Mouse (Mus musculus) midbrain, postnatal 0 days (tissue): Measurements from ENCODE around the gene Kctd12b. TPM values are rescaled to one million over a fixed set of nuclear protein-coding genes. Genes with fewer than 3 reads are reported as not detected.

ENCODE experiments used
- ATAC-seq: fragments of 200-750 bp; cut with Nextera tagmentation; 2 replicates; pipeline ENCODE4 v1.8.0; 2017; ENCODE audit warnings: moderate number of reproducible peaks, mild to moderate bottlenecking, moderate TSS enrichment, moderate library complexity; ENCODE audit not compliant: low FRiP score
- DNase-seq: peaks from one replicate; pipeline ENCODE4 v3.0.0-alpha.2; 2015; ENCODE audit warnings: low spot score
- H3K27ac ChIP-seq: fragments of 300-500 bp; sonication (generic); 2 replicates; pipeline ENCODE4 v1.5.1; 2014; ENCODE audit warnings: low read depth, mild to moderate bottlenecking, low read length, mixed read lengths
- H3K27me3 ChIP-seq: fragments of 300-500 bp; sonication (generic); 2 replicates; pipeline ENCODE4 v1.6.1; 2014; ENCODE audit warnings: low read length, control low read depth, mixed read lengths; ENCODE audit not compliant: insufficient read depth
- H3K36me3 ChIP-seq: fragments of 300-500 bp; sonication (generic); 2 replicates; pipeline ENCODE4 v1.6.1; 2014; ENCODE audit warnings: low read length, control low read depth, mixed read lengths; ENCODE audit not compliant: insufficient read depth
- H3K4me1 ChIP-seq: fragments of 300-500 bp; sonication (generic); 2 replicates; pipeline ENCODE4 v1.6.1; 2014; ENCODE audit warnings: mild to moderate bottlenecking, control low read depth, antibody characterized with exemption, low read length, mixed read lengths; ENCODE audit not compliant: insufficient read depth
- H3K4me2 ChIP-seq: fragments of 300-500 bp; sonication (generic); 2 replicates; pipeline ENCODE4 v1.6.1; 2014; ENCODE audit warnings: low read depth, mild to moderate bottlenecking, low read length, mixed read lengths; ENCODE audit not compliant: poor library complexity, severe bottlenecking
- H3K4me3 ChIP-seq: fragments of 300-500 bp; sonication (generic); 2 replicates; pipeline ENCODE4 v1.5.1; 2014; ENCODE audit warnings: low read depth, mild to moderate bottlenecking, low read length, moderate library complexity
- H3K9ac ChIP-seq: fragments of 300-500 bp; sonication (generic); replicated peaks from 2 replicates; pipeline ENCODE4 v1.6.1; 2014; ENCODE audit warnings: mild to moderate bottlenecking, low read length, moderate library complexity, mixed read lengths; ENCODE audit not compliant: poor library complexity, severe bottlenecking
- H3K9me3 ChIP-seq: fragments of 300-500 bp; sonication (generic); 2 replicates; pipeline ENCODE4 v1.6.1; 2016; ENCODE audit warnings: low read length, control low read depth
- CTCF ChIP-seq: IDR thresholded peaks from 2 replicates; pipeline ENCODE4 v1.5.1; 2016; ENCODE audit warnings: antibody characterized with exemption, mild to moderate bottlenecking
- WGBS: fragments of 180-500 bp; shearing (Covaris S2); extraction: QIAGEN DNeasy Blood & Tissue Kit; methylation state at CpG from one replicate; pipeline ENCODE4 v1.1.7; 2014; 5-methylcytosine and 5-hydroxymethylcytosine counted together
- polyA plus RNA-seq: library from polyadenylated mRNA; unstranded; fragments of >200 nt; fragmentation: Nextera tagmentation; extraction: Ambion mirVana; gene quantifications from 2 replicates; pipeline ENCODE4 v1.2.1, GENCODE M21; 2015
- total RNA-seq: library from RNA; depleted of rRNA; stranded (reverse); fragments of >200 nt; gene quantifications from 2 replicates; pipeline ENCODE4 v1.2.3, GENCODE M21; 2014; rRNA removed

Gene Kctd12b
- total RNA-seq (5.8 and 6.3 TPM in 2 replicates), polyA plus RNA-seq (2.7 and 3.6 TPM in 2 replicates)

DNA sequence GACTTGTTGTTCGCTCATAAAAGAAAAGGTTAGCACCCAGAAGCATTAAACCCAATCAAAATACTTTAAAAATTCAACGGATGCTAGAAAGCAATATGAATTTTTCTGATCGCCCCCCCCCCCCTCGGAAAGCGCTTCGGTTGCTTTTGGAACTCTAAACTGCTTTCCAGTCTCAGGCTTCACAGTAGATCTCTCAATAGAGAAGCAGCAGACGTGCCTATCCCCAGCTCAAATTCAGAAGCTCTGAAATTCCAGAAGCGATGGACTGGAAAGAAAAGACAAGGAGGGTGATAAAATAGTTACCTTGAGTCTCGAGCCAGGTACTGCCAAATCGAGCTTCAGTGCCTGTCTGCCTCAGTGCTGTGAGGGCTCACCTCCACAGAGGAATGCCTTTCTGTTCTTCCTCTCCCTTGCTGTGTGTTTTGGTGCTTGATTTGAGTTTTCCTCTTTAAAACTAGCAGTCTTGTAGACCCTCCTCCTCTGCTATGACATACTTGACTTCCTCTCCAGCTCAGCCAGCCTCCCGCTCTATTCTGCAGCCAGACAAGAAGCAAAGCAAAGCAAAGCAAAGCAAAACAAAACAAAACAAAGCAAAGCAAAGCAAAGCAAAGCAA, at the start of gene Kctd12b:
Kctd12b (minus strand) TSS at position 610 of the 614 bp plus-strand sequence.
- Histone ChIP-seq H3K36me3 (no peaks in the 10 kb centered on the region), H3K4me3 (peak within 1 kb of the TSS; percentile 21), H3K4me1 (no peaks in the 10 kb centered on the region), H3K27me3 (no peaks in the 10 kb centered on the region), H3K9ac (peak within 1 kb of the TSS; percentile 29; the same call in 1 of the 2 replicates), H3K4me2 (peak within 1 kb of the TSS; percentile 43), H3K27ac (no peak within 1 kb of the TSS), H3K9me3 (no peaks in the 10 kb centered on the region)
- TF ChIP-seq CTCF: no peak
- ATAC-seq (no peak), DNase-seq (peak; percentile 6)
- 19% methylated on average over 11 of the region's 11 CpGs for WGBS

DNA sequence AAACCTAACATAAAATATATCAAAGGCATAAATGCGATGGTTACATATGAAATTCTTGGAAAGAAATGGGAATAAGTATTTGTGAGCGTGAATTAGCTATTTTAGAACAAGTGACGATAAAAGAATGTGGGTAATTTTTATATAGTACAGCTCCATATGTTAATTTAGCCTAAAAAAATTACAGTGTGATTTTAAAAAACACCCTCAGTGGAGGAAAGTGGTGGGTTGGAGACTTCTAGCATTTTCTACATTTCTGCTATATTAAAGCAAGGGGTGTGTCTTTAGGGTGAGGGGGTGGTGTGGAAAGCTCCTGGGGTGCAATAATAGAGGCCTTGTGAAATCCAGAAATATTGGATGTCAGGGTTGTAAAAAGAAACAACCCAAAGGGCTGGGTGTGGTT, 46.3 kb upstream of the Kctd12b start:
- Histone ChIP-seq H3K36me3 (no peaks in the 10 kb centered on the region), H3K27ac (no peak overlapping the region), H3K4me2 (no peak overlapping the region), H3K9ac (no peak overlapping the region), H3K4me3 (no peak overlapping the region), H3K9me3 (no peaks in the 10 kb centered on the region), H3K4me1 (no peaks in the 10 kb centered on the region), H3K27me3 (no peaks in the 10 kb centered on the region)
- 81% methylated on average over 3 of the region's 3 CpGs for WGBS
- ATAC-seq (no peak), DNase-seq (no peak)
- no peak for TF ChIP-seq CTCF

DNA sequence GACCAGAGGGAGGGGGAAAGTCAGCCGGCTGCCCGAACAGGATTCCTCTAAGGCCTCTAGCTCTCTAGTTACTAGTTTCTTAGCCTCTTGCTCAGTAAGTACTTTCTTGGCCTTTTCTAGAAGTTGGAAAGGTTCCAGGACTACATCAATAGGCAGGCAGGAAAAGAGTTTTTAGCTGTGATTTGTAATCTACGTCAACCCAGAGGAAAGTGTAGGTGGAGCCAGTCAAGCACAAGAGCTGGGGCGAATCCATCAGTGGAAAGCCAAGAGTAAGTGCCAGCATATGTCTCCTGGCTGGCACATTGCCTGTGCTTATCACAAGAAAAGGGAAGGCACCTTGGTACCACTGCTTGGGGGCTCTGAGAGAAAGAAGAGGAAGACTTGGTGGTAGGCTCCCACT, 39.5 kb upstream of the Kctd12b start:
- Histone ChIP-seq H3K4me3 (no peak overlapping the region), H3K4me2 (no peak overlapping the region), H3K9ac (no peak overlapping the region), H3K9me3 (no peaks in the 10 kb centered on the region), H3K4me1 (no peaks in the 10 kb centered on the region), H3K27me3 (no peaks in the 10 kb centered on the region), H3K27ac (no peak overlapping the region), H3K36me3 (no peaks in the 10 kb centered on the region)
- DNase-seq (no peak), ATAC-seq (no peak)
- TF ChIP-seq CTCF: no peak
- 78% methylated on average over 4 of the region's 4 CpGs for WGBS

- 27% methylated on average over 3 of the region's 3 CpGs for WGBS
- H3K4me2 ChIP-seq: peak overlapping the region; percentile 49
- no peak for TF ChIP-seq CTCF
- H3K9ac ChIP-seq: no peak overlapping the region
- no peaks in the 10 kb centered on the region for H3K9me3 ChIP-seq
- DNase-seq: peak; percentile 54
- ATAC-seq: no peak
- no peaks in the 10 kb centered on the region for H3K27me3 ChIP-seq
- peak overlapping the region; percentile 51 for H3K27ac ChIP-seq
- H3K4me1 ChIP-seq: no peaks in the 10 kb centered on the region
- no peaks in the 10 kb centered on the region for H3K36me3 ChIP-seq
- peak overlapping the region; percentile 51 for H3K4me3 ChIP-seq
These were observed 28.2 kb upstream of the Kctd12b start for GRCm38 (mm10) chrX:153724400-153724799.

DNA sequence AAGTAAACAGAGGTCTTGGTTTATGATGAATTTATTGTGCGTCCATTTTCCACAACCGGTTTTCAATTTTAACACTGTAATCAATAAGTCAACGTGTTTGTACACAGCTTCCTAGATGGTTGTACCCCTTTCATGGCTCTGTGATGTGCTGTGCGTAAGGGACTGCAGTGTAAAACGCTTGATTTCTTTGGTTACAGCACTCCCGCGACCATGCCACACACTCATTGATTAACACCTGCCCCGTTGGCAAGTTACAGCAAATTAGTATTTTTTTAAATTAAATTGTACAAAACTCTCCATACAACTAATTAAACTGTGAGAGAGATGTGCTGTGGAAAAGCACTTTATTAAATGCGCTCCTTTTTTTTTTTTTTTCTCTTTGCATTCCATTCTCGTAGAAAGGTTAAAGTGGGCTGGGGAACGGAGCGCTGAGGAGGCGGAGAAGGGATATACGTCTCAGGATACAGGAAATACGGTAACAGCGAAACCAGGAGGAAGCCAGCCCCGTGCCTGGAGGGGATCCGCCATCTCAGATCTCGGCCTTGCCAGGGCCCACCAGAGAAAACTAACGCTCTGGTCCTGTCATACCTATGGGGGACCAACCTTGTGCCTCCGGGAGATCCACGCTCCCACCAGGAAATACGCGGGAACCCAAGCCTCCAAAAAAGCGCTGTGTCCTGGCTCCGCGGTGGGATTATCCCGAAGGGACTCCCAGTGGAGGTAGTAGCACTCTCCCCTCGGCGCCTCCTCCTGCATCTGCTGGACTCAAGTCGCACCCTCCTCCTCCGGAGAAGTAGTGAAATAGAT, 27.1 kb upstream of the Kctd12b start, which contains the start of gene Nbdy:
Nbdy (plus strand) TSS at position 481 of the 807 bp plus-strand sequence.
- ATAC-seq (peak; percentile 87), DNase-seq (peak; percentile 72)
- no peaks in the 10 kb centered on the region for H3K36me3 ChIP-seq
- H3K27ac ChIP-seq: peak within 1 kb of the TSS; percentile 79
- no peaks in the 10 kb centered on the region for H3K4me1 ChIP-seq
- H3K9ac ChIP-seq: peak within 1 kb of the TSS; percentile 54
- no peaks in the 10 kb centered on the region for H3K9me3 ChIP-seq
- 18% methylated on average over 32 of the region's 32 CpGs for WGBS
- no peaks in the 10 kb centered on the region for H3K27me3 ChIP-seq
- H3K4me2 ChIP-seq: peak within 1 kb of the TSS; percentile 49
- H3K4me3 ChIP-seq: peak within 1 kb of the TSS; percentile 51
- TF ChIP-seq CTCF: no peak

GRCm38 (mm10) chrX:153719602-153720001, 23.4 kb upstream of the Kctd12b start:
- DNase-seq (peak; percentile 47), ATAC-seq (no peak)
- peak; percentile 64 for TF ChIP-seq CTCF
- no peaks in the 10 kb centered on the region for H3K36me3 ChIP-seq
- no peak overlapping the region for H3K27ac ChIP-seq
- no peak overlapping the region for H3K4me3 ChIP-seq
- 38% methylated on average over 4 of the region's 4 CpGs for WGBS
- H3K27me3 ChIP-seq: no peaks in the 10 kb centered on the region
- no peaks in the 10 kb centered on the region for H3K4me1 ChIP-seq
- no peaks in the 10 kb centered on the region for H3K9me3 ChIP-seq
- H3K9ac ChIP-seq: no peak overlapping the region
- no peak overlapping the region for H3K4me2 ChIP-seq
